Mouse (Mus musculus) retina, adult 2 months (tissue): ENCODE results near the gene Arntl.

Source experiments
- DNase-seq: peaks from one replicate; pipeline ENCODE4 v3.0.0-alpha.2; 2012; ENCODE audit warnings: low read depth, low spot score

Gene Arntl

DNA sequence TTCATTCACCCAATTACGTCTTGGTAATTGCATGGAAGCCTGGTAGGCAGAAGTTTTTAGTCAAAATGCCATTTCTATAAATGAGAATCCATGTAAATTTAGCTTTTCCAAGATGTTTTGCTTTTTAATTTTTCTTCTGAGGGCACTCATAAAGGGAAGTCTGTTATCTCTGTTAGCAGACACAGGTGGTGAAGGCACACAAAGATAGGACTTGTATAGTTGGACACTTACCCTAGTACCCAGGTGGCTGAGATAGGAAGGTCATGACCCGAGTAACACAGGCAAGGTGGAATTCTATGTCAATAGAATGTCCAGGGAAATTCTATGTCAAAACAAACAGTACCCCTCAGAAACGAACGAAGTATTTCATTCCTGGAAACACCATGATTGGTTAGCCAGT, 84.9 kb downstream of the Arntl start:
- no peak for DNase-seq

DNA sequence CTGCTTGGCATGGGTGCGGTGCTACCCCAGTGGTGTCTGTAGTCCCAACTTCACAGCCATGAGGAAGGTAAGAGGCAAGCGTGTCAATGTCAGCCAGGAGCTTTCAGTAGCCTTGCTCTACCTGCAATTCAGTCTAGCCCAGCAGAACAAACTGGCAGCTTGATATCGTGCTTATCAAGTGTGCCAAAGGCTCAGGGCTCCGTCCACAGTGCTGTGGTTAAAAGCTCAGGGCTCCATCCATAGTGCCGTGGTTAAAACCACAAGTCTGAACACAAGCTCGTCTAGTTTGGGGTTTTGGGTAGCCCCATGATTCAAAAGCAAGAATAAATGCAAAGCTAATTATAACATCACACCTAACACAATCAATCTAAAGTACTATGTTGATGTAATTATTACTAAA, 87.3 kb downstream of the Arntl start:
- DNase-seq, result no peak

DNA sequence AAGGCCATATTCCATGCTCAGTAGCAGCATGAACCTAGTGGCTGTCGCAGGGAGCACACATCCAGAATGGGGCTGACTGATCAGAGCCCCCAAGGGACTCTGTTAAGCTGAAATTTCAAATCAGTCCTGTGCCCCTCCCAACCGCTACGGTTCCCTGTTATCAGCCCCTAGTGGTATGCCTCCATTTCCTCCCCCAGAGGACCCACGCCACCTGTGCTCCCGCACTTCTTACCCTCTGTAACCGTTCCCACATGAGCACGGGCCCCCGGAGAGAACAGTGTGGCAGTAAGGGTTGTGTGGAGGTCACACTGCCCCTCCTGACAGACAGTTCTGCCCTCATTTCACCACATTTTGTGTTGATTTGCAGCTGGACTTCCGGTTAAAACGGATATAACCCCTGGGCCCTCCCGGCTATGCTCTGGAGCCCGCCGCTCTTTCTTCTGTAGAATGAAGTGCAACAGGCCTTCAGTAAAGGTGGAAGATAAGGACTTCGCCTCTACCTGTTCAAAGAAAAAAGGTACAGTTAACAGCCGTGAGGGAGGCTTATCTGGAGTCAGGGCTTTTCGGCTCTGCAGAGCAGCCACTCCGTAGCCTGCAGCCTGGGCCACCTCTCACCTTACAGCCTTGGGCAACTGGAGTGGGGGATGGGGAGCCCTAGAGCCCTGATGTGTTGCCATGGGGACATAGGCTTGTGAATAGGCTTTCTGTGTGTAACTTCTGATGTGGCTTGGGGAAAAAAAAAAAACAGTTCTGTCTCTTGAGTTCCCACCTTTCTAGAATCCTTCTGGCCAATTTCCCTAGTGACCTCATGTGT, 88.0 kb downstream of the Arntl start:
- no peak for DNase-seq

DNA sequence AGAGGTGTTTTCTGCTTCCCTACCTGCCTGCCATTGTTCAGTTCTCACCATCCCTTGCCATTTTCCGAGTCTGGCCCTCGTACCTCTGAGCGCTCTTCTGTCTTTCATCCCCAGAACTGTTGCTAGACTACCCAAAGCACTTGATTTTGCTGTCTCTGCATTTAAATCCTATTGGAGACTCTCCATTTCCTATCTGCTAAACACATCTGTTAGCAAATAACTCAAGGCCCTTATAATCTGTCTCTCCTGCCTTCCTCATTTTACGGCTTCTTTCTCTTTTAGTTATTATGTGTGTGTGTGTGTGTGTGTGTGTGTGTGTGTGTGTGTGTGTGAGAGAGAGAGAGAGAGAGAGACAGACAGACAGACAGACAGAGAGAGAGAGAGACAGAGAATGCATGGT, 90.5 kb downstream of the Arntl start:
- no peak for DNase-seq

DNA sequence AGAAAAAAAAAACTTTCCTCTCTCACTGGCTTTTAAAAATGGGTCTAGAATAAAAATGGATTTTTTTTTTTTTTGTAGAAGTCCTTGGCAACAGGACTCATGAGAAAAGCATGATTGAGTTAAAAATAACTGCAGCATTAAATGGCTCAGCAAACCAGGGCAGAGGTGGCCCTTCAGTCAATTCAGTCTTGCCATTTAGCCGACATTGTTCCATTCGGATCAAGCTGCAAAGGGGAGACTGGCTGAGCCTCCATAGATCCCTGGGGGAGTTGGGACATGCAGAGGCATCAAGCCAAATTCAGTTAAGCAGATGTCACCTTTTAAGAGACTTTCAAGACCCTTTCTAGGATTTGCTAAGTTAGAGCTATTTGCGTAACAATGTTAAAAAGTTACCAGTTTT, 102.9 kb downstream of the Arntl start:
- no peak for DNase-seq

DNA sequence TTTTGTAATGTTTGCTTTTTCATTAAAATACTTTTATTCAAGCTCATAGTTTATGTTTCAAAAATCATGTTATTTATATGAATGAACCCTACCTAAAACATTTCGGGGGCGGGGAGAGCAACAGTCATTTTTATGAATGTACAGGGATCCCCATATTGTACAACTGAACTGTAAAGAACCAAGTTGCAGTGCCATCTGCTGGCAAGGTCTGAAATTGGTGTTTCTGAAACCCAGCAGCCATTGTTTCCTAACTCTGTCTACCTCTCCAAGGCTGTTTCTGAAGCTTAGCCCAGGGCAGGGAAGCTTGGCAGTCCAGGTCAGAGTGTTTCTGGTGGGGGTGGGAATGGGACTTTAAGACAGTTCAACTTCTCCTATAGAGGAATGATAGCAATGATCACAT, 104.5 kb downstream of the Arntl start:
- peak; percentile 45 for DNase-seq

DNA sequence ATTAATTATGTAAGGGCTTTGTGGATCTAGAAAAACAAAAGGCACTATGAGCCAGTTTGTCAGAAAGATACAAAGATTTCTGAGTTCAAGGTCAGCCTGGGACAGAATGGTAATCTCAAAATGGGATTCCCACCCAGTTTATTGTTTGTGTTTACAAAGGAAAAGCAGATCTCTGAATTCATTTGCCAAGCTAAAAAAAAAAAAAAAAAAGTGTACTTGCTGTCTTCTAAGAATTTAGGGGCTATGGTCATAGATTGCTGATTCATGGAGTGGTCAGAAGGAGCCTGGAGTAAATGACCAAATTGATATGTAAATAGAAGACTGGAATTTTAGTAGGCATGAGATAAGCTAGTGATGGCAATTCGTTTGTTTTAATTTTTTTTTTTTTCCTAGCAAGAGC, 112.9 kb downstream of the Arntl start:
- no peak for DNase-seq

DNA sequence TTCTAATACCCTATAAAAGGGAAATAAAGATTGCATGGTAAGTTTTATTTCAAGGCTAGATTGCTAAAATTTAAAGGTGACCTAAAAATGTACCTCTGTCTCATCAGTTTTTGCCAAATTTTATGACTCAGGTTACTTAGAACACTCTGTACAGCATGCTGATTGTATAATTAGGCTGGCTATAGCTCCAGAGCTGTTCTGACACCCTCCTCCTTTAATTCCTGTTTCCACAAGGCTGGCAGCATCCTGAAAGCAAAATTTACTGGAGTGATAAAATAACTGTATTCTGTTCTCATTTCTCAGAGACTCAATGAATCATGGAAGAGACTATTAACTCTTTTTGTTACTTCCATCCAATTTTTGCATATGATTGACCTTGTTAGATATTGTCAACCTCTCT, 126.8 kb downstream of the Arntl start:
- no peak for DNase-seq

DNA sequence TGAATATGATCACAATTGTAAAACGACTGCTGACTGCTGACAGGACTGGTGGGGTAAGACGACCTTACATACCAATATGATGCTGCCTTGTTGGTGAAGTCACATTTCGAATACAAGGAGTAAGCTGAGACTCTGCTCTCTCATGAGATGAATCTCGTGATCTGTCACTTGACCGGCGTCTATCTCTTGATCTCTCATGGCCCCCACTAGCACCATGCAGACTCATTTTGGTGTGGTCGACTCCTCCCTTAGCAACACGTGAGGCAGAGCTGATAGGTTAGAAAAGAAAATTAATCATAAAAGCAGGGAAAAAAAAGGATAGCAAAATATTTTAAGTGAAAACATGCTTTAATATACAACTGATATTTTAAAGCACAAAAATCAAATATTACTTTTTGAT, 128.0 kb downstream of the Arntl start:
- no peak for DNase-seq

DNA sequence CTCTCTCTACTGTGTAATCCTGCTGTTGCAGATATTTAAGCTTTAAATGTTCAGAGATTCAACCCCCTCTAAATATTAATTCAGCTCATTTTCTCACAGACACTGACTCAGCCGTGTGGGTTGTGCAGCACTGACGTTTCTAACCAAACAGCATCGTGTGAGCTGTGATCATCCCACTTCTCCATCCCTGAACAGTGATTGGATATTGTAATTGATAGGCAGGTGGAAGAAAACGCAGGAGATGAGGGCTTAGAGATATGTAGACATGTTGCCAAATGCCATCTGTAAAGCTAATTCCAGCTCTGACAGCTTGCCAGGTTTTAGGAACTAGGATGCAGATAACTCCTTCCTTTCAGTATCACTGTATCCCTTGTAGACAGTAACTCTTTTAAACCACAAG, 140.0 kb downstream of the Arntl start:
- peak; percentile 68 for DNase-seq

DNA sequence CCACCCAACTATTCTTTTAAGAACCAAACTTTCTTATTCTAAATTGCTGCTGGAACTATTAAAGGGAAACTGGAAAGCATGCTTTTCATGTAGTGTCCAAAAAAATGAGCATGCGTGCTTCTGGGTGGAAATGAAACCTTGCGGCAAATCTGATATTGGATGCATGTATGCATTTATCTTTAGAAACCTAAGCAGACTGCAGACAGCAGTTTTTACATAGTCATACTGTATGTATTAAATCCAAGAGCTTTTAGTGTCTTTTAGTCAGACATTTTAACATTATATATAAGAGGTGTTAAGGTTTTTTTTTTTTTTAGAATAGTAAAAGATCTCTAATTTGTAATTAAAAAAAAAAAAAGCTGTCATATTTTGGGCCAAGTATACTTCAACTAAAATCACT, 140.4 kb downstream of the Arntl start:
- no peak for DNase-seq

DNA sequence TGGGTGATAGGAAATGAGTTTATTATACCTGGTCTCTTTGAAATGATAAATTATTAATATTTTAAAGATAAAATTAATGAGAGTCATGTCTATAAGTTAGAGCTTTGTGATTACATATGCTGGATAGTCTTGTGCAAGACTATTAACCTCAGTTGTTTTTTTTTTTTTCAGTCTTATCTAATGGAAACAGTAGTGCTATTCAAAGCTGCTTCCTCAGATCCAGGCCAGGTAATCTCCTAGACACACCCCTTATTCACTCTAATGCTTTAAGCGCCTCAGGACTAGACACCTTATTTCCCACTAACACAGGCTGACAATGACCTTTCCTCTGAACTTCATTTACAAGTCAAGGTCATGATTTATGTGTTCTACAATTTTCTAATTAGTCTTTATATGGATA, 141.8 kb downstream of the Arntl start:
- no peak for DNase-seq
